Mouse (Mus musculus): ENCODE measurements around the gene Cyb5r4. TPM values are rescaled to one million over a fixed set of nuclear protein-coding genes. Genes with fewer than 3 reads are reported as not detected.

The Cyb5r4 gene
- 27.1 and 30.3 TPM in 2 replicates for polyA plus RNA-seq (2012; rRNA removed)

GRCm38 (mm10) chr9:87021778-87022523 is at the start of gene Cyb5r4:
Gene Cyb5r4, plus strand, starts transcription at chr9:87022014.

GRCm38 (mm10) chr9:87015288-87015937 is 6.4 kb upstream of the Cyb5r4 start, which contains the start of gene Ripply2:
Gene Ripply2, plus strand, starts transcription at chr9:87015537.

Other genes starting within 250 kb of the Cyb5r4 start
- 177 and 178 TPM in 2 replicates for gene Snap91, start 141.4 kb upstream of the Cyb5r4 start, polyA plus RNA-seq (2012; rRNA removed)
- 2.6 and 2.8 TPM in 2 replicates for gene Ripply2, start 6.5 kb upstream of the Cyb5r4 start, polyA plus RNA-seq (2012; rRNA removed)
- 2.9 and 3.3 TPM in 2 replicates for gene Mrap2, start 122.3 kb downstream of the Cyb5r4 start, polyA plus RNA-seq (2012; rRNA removed)
- 5.3 and 6.0 TPM in 2 replicates for gene Cep162, start 233.5 kb downstream of the Cyb5r4 start, polyA plus RNA-seq (2012; rRNA removed)

All from central nervous system, embryonic 18 days (tissue).